Mouse (Mus musculus) intestine, postnatal 0 days (tissue): ENCODE measurements around the gene D630003M21Rik. TPM values are rescaled to one million over a fixed set of nuclear protein-coding genes. Genes with fewer than 3 reads are reported as not detected.

ENCODE experiments used
- ATAC-seq: fragments of 200-750 bp; cut with Nextera tagmentation; 2 replicates; pipeline ENCODE4 v1.8.0; 2017; ENCODE audit warnings: mild to moderate bottlenecking, moderate TSS enrichment, moderate library complexity
- H3K27ac ChIP-seq: fragments of 300-500 bp; sonication (generic); 2 replicates; pipeline ENCODE4 v1.5.1; 2014; ENCODE audit warnings: mild to moderate bottlenecking, low read depth, low read length, moderate library complexity
- H3K27me3 ChIP-seq: fragments of 300-500 bp; sonication (generic); replicated peaks from 2 replicates; pipeline ENCODE4 v1.6.1; 2014; ENCODE audit warnings: low read length, mixed read lengths; ENCODE audit not compliant: control insufficient read depth, insufficient read depth
- H3K36me3 ChIP-seq: fragments of 300-500 bp; sonication (generic); 2 replicates; pipeline ENCODE4 v1.6.1; 2014; ENCODE audit warnings: mild to moderate bottlenecking, moderate library complexity; ENCODE audit not compliant: control insufficient read depth, insufficient read depth
- H3K4me1 ChIP-seq: fragments of 300-500 bp; sonication (generic); replicated peaks from 2 replicates; pipeline ENCODE4 v1.6.1; 2014; ENCODE audit warnings: antibody characterized with exemption, low read length, mixed read lengths; ENCODE audit not compliant: control insufficient read depth, insufficient read depth
- H3K4me2 ChIP-seq: fragments of 300-500 bp; sonication (generic); replicated peaks from 2 replicates; pipeline ENCODE4 v1.6.1; 2014; ENCODE audit warnings: low read depth, mild to moderate bottlenecking, moderate library complexity
- H3K4me3 ChIP-seq: fragments of 300-500 bp; sonication (generic); 2 replicates; pipeline ENCODE4 v1.5.1; 2014; ENCODE audit warnings: low read depth, low read length
- H3K9ac ChIP-seq: fragments of 300-500 bp; sonication (generic); 2 replicates; pipeline ENCODE4 v1.6.1; 2014; ENCODE audit warnings: mild to moderate bottlenecking, low read depth, low read length
- H3K9me3 ChIP-seq: fragments of 300-500 bp; sonication (generic); 2 replicates; pipeline ENCODE4 v1.6.1; 2016; ENCODE audit warnings: mixed run types; ENCODE audit not compliant: control insufficient read depth
- CTCF ChIP-seq: sonication (generic); IDR thresholded peaks from 2 replicates; pipeline ENCODE4 v1.5.1; 2016; ENCODE audit warnings: low read depth, mild to moderate bottlenecking, control low read depth, antibody characterized with exemption, moderate library complexity
- WGBS: fragments of 180-500 bp; shearing (Covaris S2); extraction: QIAGEN DNeasy Blood & Tissue Kit; methylation state at CpG from one replicate; pipeline ENCODE4 v1.1.7; 2014; 5-methylcytosine and 5-hydroxymethylcytosine counted together
- polyA plus RNA-seq: library from polyadenylated mRNA; unstranded; fragments of >200 nt; fragmentation: Nextera tagmentation; extraction: Ambion mirVana; gene quantifications from 2 replicates; pipeline ENCODE4 v1.2.1, GENCODE M21; 2015

Gene D630003M21Rik
- polyA plus RNA-seq, 1 experiment from 2014 or later: 0.76 TPM

- Histone ChIP-seq H3K4me1 (no peaks in the 10 kb centered on the region), H3K36me3 (no peaks in the 10 kb centered on the region), H3K27ac (no peak overlapping the region), H3K9ac (no peak overlapping the region), H3K27me3 (no peaks in the 10 kb centered on the region), H3K4me2 (no peak overlapping the region), H3K9me3 (no peaks in the 10 kb centered on the region), H3K4me3 (no peak overlapping the region)
- ATAC-seq: no peak
- 8% methylated on average over 12 of the region's 12 CpGs for WGBS
- peak; percentile 98 for TF ChIP-seq CTCF
Measured at GRCm38 (mm10) chr2:158207848-158208247, 21.2 kb downstream of the D630003M21Rik start.

GRCm38 (mm10) chr2:158204114-158204513 lies 24.9 kb downstream of the D630003M21Rik start:
- Histone ChIP-seq H3K4me2 (no peak overlapping the region), H3K4me1 (no peaks in the 10 kb centered on the region), H3K27ac (no peak overlapping the region), H3K4me3 (no peak overlapping the region), H3K27me3 (no peaks in the 10 kb centered on the region), H3K36me3 (no peaks in the 10 kb centered on the region; the same call in 1 of the 2 replicates), H3K9ac (no peak overlapping the region), H3K9me3 (no peaks in the 10 kb centered on the region)
- ATAC-seq: no peak
- WGBS: 7% methylated on average over 7 of the region's 7 CpGs
- TF ChIP-seq CTCF: peak; percentile 99

GRCm38 (mm10) chr2:158203686-158204085 lies 25.3 kb downstream of the D630003M21Rik start:
- Histone ChIP-seq H3K4me1 (no peaks in the 10 kb centered on the region), H3K4me3 (no peak overlapping the region), H3K9ac (no peak overlapping the region), H3K36me3 (no peaks in the 10 kb centered on the region; the same call in 1 of the 2 replicates), H3K27ac (no peak overlapping the region), H3K4me2 (no peak overlapping the region), H3K27me3 (no peaks in the 10 kb centered on the region), H3K9me3 (no peaks in the 10 kb centered on the region)
- TF ChIP-seq CTCF: no peak
- no peak for ATAC-seq
- WGBS: 90% methylated on average over 4 of the region's 4 CpGs

GRCm38 (mm10) chr2:158199281-158199680 lies 29.7 kb downstream of the D630003M21Rik start:
- 48% methylated on average over 3 of the region's 3 CpGs for WGBS
- H3K27me3 ChIP-seq: no peaks in the 10 kb centered on the region
- no peak overlapping the region for H3K4me3 ChIP-seq
- no peak for TF ChIP-seq CTCF
- H3K4me1 ChIP-seq: no peaks in the 10 kb centered on the region
- no peak overlapping the region for H3K4me2 ChIP-seq
- H3K9ac ChIP-seq: no peak overlapping the region
- no peaks in the 10 kb centered on the region for H3K9me3 ChIP-seq
- H3K27ac ChIP-seq: no peak overlapping the region
- ATAC-seq: no peak
- no peaks in the 10 kb centered on the region; the same call in 1 of the 2 replicates for H3K36me3 ChIP-seq

- no peak for TF ChIP-seq CTCF
- 87% methylated on average over 6 of the region's 6 CpGs for WGBS
Measured at GRCm38 (mm10) chr2:158198861-158199260, 30.2 kb downstream of the D630003M21Rik start.

GRCm38 (mm10) chr2:158197971-158198370 lies 31.1 kb downstream of the D630003M21Rik start:
- no peak for ATAC-seq
- Histone ChIP-seq H3K9me3 (no peaks in the 10 kb centered on the region), H3K27ac (no peak overlapping the region), H3K9ac (no peak overlapping the region), H3K4me3 (no peak overlapping the region), H3K36me3 (no peaks in the 10 kb centered on the region; the same call in 1 of the 2 replicates), H3K4me1 (no peaks in the 10 kb centered on the region), H3K4me2 (no peak overlapping the region), H3K27me3 (no peaks in the 10 kb centered on the region)
- TF ChIP-seq CTCF: no peak
- WGBS: 84% methylated on average over 5 of the region's 5 CpGs

More at GRCm38 (mm10) chr2:158198861-158199260, 30.2 kb downstream of the D630003M21Rik start:
- no peaks in the 10 kb centered on the region; the same call in 1 of the 2 replicates for H3K36me3 ChIP-seq
- no peak overlapping the region for H3K9ac ChIP-seq
- H3K4me3 ChIP-seq: no peak overlapping the region
- H3K27me3 ChIP-seq: no peaks in the 10 kb centered on the region
- no peaks in the 10 kb centered on the region for H3K9me3 ChIP-seq
- H3K4me1 ChIP-seq: no peaks in the 10 kb centered on the region
- no peak overlapping the region for H3K4me2 ChIP-seq
- no peak overlapping the region for H3K27ac ChIP-seq
- ATAC-seq: no peak
